ENCODE assay signal across 27 mouse cellular contexts in genomic region chr1:187238061-187238460, GRCm38 (mm10). TPM values are rescaled to one million over a fixed set of nuclear protein-coding genes. Genes with fewer than 3 reads are reported as not detected.
A peak's percentile ranks its signal among the peaks of the same experiment; 100 is the strongest.
DNase-seq lines count a peak whose midpoint lies in the region; ATAC-seq and TF ChIP-seq lines count a peak whose summit lies in the region.
"Had no signal": no experiment of that assay in that cellular context is flagged by ENCODE, and none has a peak within 500 bp of the region (broad histone marks: within the 10 kb centered on the region; RNA-seq: fewer than 3 reads in every experiment).

No protein-coding gene starts in this region.

- TF ChIP-seq CTCF in intestine, postnatal 0 days (IDR thresholded peaks at IDR 0.05; ENCODE audit: low read depth), result no peak
- no peak for TF ChIP-seq CTCF in kidney, adult 2 months (conservative IDR thresholded peaks at IDR 0.05; ENCODE audit: insufficient read depth, insufficient read length, low read depth, low read length)
- TF ChIP-seq CTCF in liver, adult 2 months (IDR thresholded peaks at IDR 0.05; ENCODE audit: low read depth, low read length), result no peak

- H3K27ac ChIP-seq in intestine, postnatal 0 days (ENCODE audit: low read depth, low read length), result no peak overlapping the region
- H3K27ac ChIP-seq in intestine, embryonic 15.5 days, result no peak overlapping the region
- no peak overlapping the region for H3K27ac ChIP-seq in kidney, adult 2 months (ENCODE audit: insufficient read depth, low read depth, low read length)
- H3K27ac ChIP-seq in liver, adult 2 months (replicated peaks; ENCODE audit: insufficient read depth, low read depth, low read length), result 0 out of 2 replicates have a peak overlapping the region, but pooled peaks have one; percentile 0
- no peak overlapping the region for H3K27ac ChIP-seq in liver, embryonic 12.5 days
- H3K27ac ChIP-seq in forebrain, embryonic 16.5 days (ENCODE audit: low read length), result no peak overlapping the region
- H3K27ac ChIP-seq: embryonic facial prominence, embryonic 10.5 days; embryonic facial prominence, embryonic 13.5 days; forebrain, embryonic 12.5 days; forebrain, embryonic 15.5 days; hindbrain, embryonic 12.5 days had no signal

- 0 out of 2 replicates have a peak, but pooled peaks have one; percentile 28 for ATAC-seq in intestine, postnatal 0 days
- ATAC-seq in intestine, embryonic 15.5 days, result no peak
- ATAC-seq in liver, embryonic 12.5 days, result no peak
- ATAC-seq in forebrain, embryonic 16.5 days, result no peak
- ATAC-seq: activated CD4-positive, CD25-positive, alpha-beta regulatory T cell, adult 4 months; forebrain, embryonic 15.5 days had no signal

- H3K4me1 ChIP-seq in intestine, postnatal 0 days (replicated peaks; ENCODE audit: control insufficient read depth, insufficient read depth, low read length), result no peaks in the 10 kb centered on the region
- H3K4me1 ChIP-seq in intestine, embryonic 15.5 days (replicated peaks), result 0 out of 2 replicates have a peak, but pooled peaks cover 4% of the 10 kb centered on the region
- H3K4me1 ChIP-seq in kidney, adult 2 months (ENCODE audit: control insufficient read depth, insufficient read depth, low read length), result 0 out of 2 replicates have a peak, but pooled peaks cover 3% of the 10 kb centered on the region
- peaks cover 12% of the 10 kb centered on the region; the same call in 1 of the 2 replicates for H3K4me1 ChIP-seq in liver, adult 2 months (ENCODE audit: control insufficient read depth, insufficient read depth, low read length)
- no peaks in the 10 kb centered on the region for H3K4me1 ChIP-seq in liver, embryonic 12.5 days
- no peaks in the 10 kb centered on the region for H3K4me1 ChIP-seq in forebrain, embryonic 16.5 days (replicated peaks; ENCODE audit: control insufficient read depth, insufficient read depth, low read length)
- H3K4me1 ChIP-seq: embryonic facial prominence, embryonic 13.5 days; forebrain, embryonic 12.5 days; forebrain, embryonic 15.5 days; hindbrain, embryonic 12.5 days had no signal

- WGBS in intestine, postnatal 0 days, result 83% methylated on average over 4 of the region's 4 CpGs
- 89% methylated on average over 4 of the region's 4 CpGs for WGBS in intestine, embryonic 15.5 days
- WGBS in kidney, adult 2 months, result 55% methylated on average over 4 of the region's 4 CpGs
- 25% methylated on average over 4 of the region's 4 CpGs for WGBS in liver, adult 2 months
- WGBS in liver, embryonic 12.5 days (ENCODE audit: insufficient replicate concordance), result 80% methylated on average over 4 of the region's 4 CpGs
- 98% methylated on average over 4 of the region's 4 CpGs for WGBS in forebrain, embryonic 16.5 days

- no peaks in the 10 kb centered on the region; the same call in 1 of the 2 replicates for H3K79me2 ChIP-seq in liver, adult 2 months (ENCODE audit: control insufficient read depth, insufficient read depth, low read length)

- no peak overlapping the region for H3K9ac ChIP-seq in intestine, postnatal 0 days (ENCODE audit: low read depth, low read length)
- H3K9ac ChIP-seq in intestine, embryonic 15.5 days, result no peak overlapping the region
- H3K9ac ChIP-seq in liver, adult 2 months (ENCODE audit: low read depth, low read length), result no peak overlapping the region
- no peak overlapping the region for H3K9ac ChIP-seq in liver, embryonic 12.5 days
- no peak overlapping the region for H3K9ac ChIP-seq in forebrain, embryonic 16.5 days (replicated peaks; ENCODE audit: low read depth, low read length)
- H3K9ac ChIP-seq: embryonic facial prominence, embryonic 13.5 days; forebrain, embryonic 12.5 days; forebrain, embryonic 15.5 days; hindbrain, embryonic 12.5 days had no signal

- no peaks in the 10 kb centered on the region for H3K27me3 ChIP-seq in intestine, postnatal 0 days (replicated peaks; ENCODE audit: control insufficient read depth, insufficient read depth, low read length)
- no peaks in the 10 kb centered on the region for H3K27me3 ChIP-seq in intestine, embryonic 15.5 days (replicated peaks)
- H3K27me3 ChIP-seq in kidney, adult 2 months (replicated peaks; ENCODE audit: control insufficient read depth, insufficient read depth, low read length), result no peaks in the 10 kb centered on the region
- no peaks in the 10 kb centered on the region for H3K27me3 ChIP-seq in liver, adult 2 months (ENCODE audit: control insufficient read depth, insufficient read depth, low read length)
- H3K27me3 ChIP-seq in liver, embryonic 12.5 days (replicated peaks), result no peaks in the 10 kb centered on the region
- no peaks in the 10 kb centered on the region for H3K27me3 ChIP-seq in forebrain, embryonic 16.5 days (replicated peaks; ENCODE audit: control insufficient read depth, insufficient read depth, low read length)
- H3K27me3 ChIP-seq: embryonic facial prominence, embryonic 13.5 days; forebrain, embryonic 12.5 days; forebrain, embryonic 15.5 days; hindbrain, embryonic 12.5 days had no signal

- H3K36me3 ChIP-seq in intestine, postnatal 0 days (ENCODE audit: control insufficient read depth, insufficient read depth), result peaks cover 5% of the 10 kb centered on the region; the same call in 1 of the 2 replicates
- no peaks in the 10 kb centered on the region for H3K36me3 ChIP-seq in intestine, embryonic 15.5 days
- no peaks in the 10 kb centered on the region; the same call in 1 of the 2 replicates for H3K36me3 ChIP-seq in kidney, adult 2 months (ENCODE audit: control insufficient read depth, insufficient read depth, low read length)
- peaks cover 9% of the 10 kb centered on the region for H3K36me3 ChIP-seq in liver, adult 2 months (ENCODE audit: control insufficient read depth, insufficient read depth, low read length)
- peaks cover 16% of the 10 kb centered on the region for H3K36me3 ChIP-seq in liver, embryonic 12.5 days
- no peaks in the 10 kb centered on the region for H3K36me3 ChIP-seq in forebrain, embryonic 16.5 days (ENCODE audit: control insufficient read depth, insufficient read depth)

- DNase-seq in kidney, adult 2 months, result peak; percentile 79
- DNase-seq in kidney, postnatal 10 days, result no peak
- peak; percentile 93 for DNase-seq in liver, adult 2 months (ENCODE audit: extremely low read depth, low read depth, low spot score)
- peak; percentile 40 to 41 for DNase-seq in kidney, postnatal 36 days
- DNase-seq: adrenal gland, adult 8-10 months; adrenal gland, postnatal 25 days; cerebellum, adult 11-12 months; cerebellum, adult 8-10 months; cerebellum, postnatal 10 days; cerebellum, postnatal 36 days; embryo, embryonic 11 days; gastrocnemius, postnatal 10 days; heart, adult 11 months had no signal

- no peak for TF ChIP-seq POLR2A in kidney, adult 2 months (IDR thresholded peaks at IDR 0.05; ENCODE audit: low read depth, low read length)
- TF ChIP-seq POLR2A in liver, adult 2 months (IDR thresholded peaks at IDR 0.05; ENCODE audit: extremely low read depth, insufficient read depth, low read length), result no peak

- no peaks in the 10 kb centered on the region for H3K9me3 ChIP-seq in intestine, postnatal 0 days (ENCODE audit: control insufficient read depth)
- H3K9me3 ChIP-seq in intestine, embryonic 15.5 days, result no peaks in the 10 kb centered on the region
- H3K9me3 ChIP-seq in liver, embryonic 12.5 days (replicated peaks), result no peaks in the 10 kb centered on the region
- no peaks in the 10 kb centered on the region for H3K9me3 ChIP-seq in forebrain, embryonic 16.5 days (ENCODE audit: control insufficient read depth, low read length)
- H3K9me3 ChIP-seq: embryonic facial prominence, embryonic 10.5 days; embryonic facial prominence, embryonic 13.5 days; forebrain, embryonic 12.5 days; forebrain, embryonic 15.5 days; hindbrain, embryonic 12.5 days had no signal

- H3K4me3 ChIP-seq in intestine, postnatal 0 days (ENCODE audit: low read depth, low read length), result no peak overlapping the region
- H3K4me3 ChIP-seq in intestine, embryonic 15.5 days (replicated peaks), result no peak overlapping the region
- H3K4me3 ChIP-seq in kidney, adult 2 months (ENCODE audit: insufficient read depth, low read depth, low read length), result no peak overlapping the region
- no peak overlapping the region for H3K4me3 ChIP-seq in liver, adult 2 months (ENCODE audit: insufficient read depth, low read depth, low read length)
- no peak overlapping the region for H3K4me3 ChIP-seq in liver, embryonic 12.5 days
- no peak overlapping the region for H3K4me3 ChIP-seq in forebrain, embryonic 16.5 days (replicated peaks; ENCODE audit: low read length)
- H3K4me3 ChIP-seq: embryonic facial prominence, embryonic 10.5 days; embryonic facial prominence, embryonic 13.5 days; erythroblast, embryonic 14.5 days; forebrain, embryonic 12.5 days; forebrain, embryonic 15.5 days; hindbrain, embryonic 12.5 days had no signal

- no peak overlapping the region for H3K4me2 ChIP-seq in intestine, postnatal 0 days (replicated peaks; ENCODE audit: low read depth)
- no peak overlapping the region for H3K4me2 ChIP-seq in intestine, embryonic 15.5 days (replicated peaks)
- H3K4me2 ChIP-seq in liver, embryonic 12.5 days, result no peak overlapping the region
- no peak overlapping the region for H3K4me2 ChIP-seq in forebrain, embryonic 16.5 days (ENCODE audit: low read length)
- H3K4me2 ChIP-seq: embryonic facial prominence, embryonic 13.5 days; forebrain, embryonic 12.5 days; forebrain, embryonic 15.5 days; heart, embryonic 11.5 days; hindbrain, embryonic 12.5 days had no signal

RNA-seq across cellular contexts. Expression of gene Gpatch2, which starts 22.8 kb away (rescaled TPM):
- polyA plus RNA-seq in intestine, postnatal 0 days (2015; fragmentation: Nextera tagmentation; extraction: Ambion mirVana), result 8.9 and 10.5 TPM in 2 replicates
- 16.8 and 17.4 TPM in 2 replicates for polyA plus RNA-seq in intestine, embryonic 15.5 days (2015; fragmentation: Nextera tagmentation; extraction: Ambion mirVana)
- polyA plus RNA-seq in kidney, adult 2 months (2012; rRNA removed), result 8.0 and 9.0 TPM in 2 replicates
- total RNA-seq in liver, adult 2 months (2014; rRNA removed), result 14.7 and 15.9 TPM in 2 replicates
- polyA plus RNA-seq in liver, adult 2 months (2012; rRNA removed), result 6.3 and 7.1 TPM in 2 replicates
- polyA plus RNA-seq in liver, embryonic 12.5 days (2016; fragmentation: Nextera tagmentation; extraction: Ambion mirVana), result 8.4 and 9.8 TPM in 2 replicates
- 14.4 and 17.0 TPM in 2 replicates for polyA plus RNA-seq in forebrain, embryonic 16.5 days (2015; fragmentation: Nextera tagmentation; extraction: Ambion mirVana)

RNA-seq across cellular contexts. Expression of gene Spata17, which starts 22.8 kb away (rescaled TPM):
- 0.13 and 0.31 TPM in 2 replicates for polyA plus RNA-seq in intestine, postnatal 0 days (2015; fragmentation: Nextera tagmentation; extraction: Ambion mirVana)
- polyA plus RNA-seq in intestine, embryonic 15.5 days (2015; fragmentation: Nextera tagmentation; extraction: Ambion mirVana), result 0.85 and 1.2 TPM in 2 replicates
- 1.6 and 2.6 TPM in 2 replicates for polyA plus RNA-seq in kidney, adult 2 months (2012; rRNA removed)
- total RNA-seq in liver, adult 2 months (2014; rRNA removed), result 0.83 and 0.94 TPM in 2 replicates
- 0.15 TPM in 1 of 2 replicates, not detected in the other for polyA plus RNA-seq in liver, adult 2 months (2012; rRNA removed)
- polyA plus RNA-seq in liver, embryonic 12.5 days (2016; fragmentation: Nextera tagmentation; extraction: Ambion mirVana), result 0.32 and 0.35 TPM in 2 replicates
- 0.92 and 1.1 TPM in 2 replicates for polyA plus RNA-seq in forebrain, embryonic 16.5 days (2015; fragmentation: Nextera tagmentation; extraction: Ambion mirVana)
- total RNA-seq: gastrocnemius, postnatal 4 days; hematopoietic stem cell, adult 5-6 weeks had no signal
- polyA plus RNA-seq: erythroblast, embryonic 14.5 days had no signal
